Mouse (Mus musculus): Measurements from ENCODE around the gene Negr1. TPM values are rescaled to one million over a fixed set of nuclear protein-coding genes. Genes with fewer than 3 reads are reported as not detected.

Negr1 gene
- polyA plus RNA-seq, 1 experiment from 2014 or later = 2.0 TPM

GRCm38 (mm10) chr3:157090051-157090450 lies 528.5 kb downstream of the Negr1 start:
- Histone ChIP-seq H3K27ac (no peak overlapping the region), H3K4me1 (no peaks in the 10 kb centered on the region), H3K27me3 (ENCODE audit: insufficient read depth, poor library complexity, severe bottlenecking) (no peaks in the 10 kb centered on the region), H3K36me3 (no peaks in the 10 kb centered on the region), H3K9me3 (no peaks in the 10 kb centered on the region), H3K4me3 (no peak overlapping the region)
- DNase-seq (ENCODE audit: low spot score) = no peak
- WGBS = 53% methylated on average over 4 of the region's 4 CpGs

GRCm38 (mm10) chr3:157096284-157096683 lies 534.7 kb downstream of the Negr1 start:
- Histone ChIP-seq H3K9me3 (no peaks in the 10 kb centered on the region), H3K4me3 (no peak overlapping the region), H3K4me1 (no peaks in the 10 kb centered on the region), H3K27ac (no peak overlapping the region), H3K36me3 (no peaks in the 10 kb centered on the region), H3K27me3 (ENCODE audit: insufficient read depth, poor library complexity, severe bottlenecking) (no peaks in the 10 kb centered on the region)
- 90% methylated on average over 1 of the region's 1 CpGs for WGBS
- no peak for DNase-seq (ENCODE audit: low spot score)

- no peaks in the 10 kb centered on the region for H3K36me3 ChIP-seq
- no peaks in the 10 kb centered on the region for H3K9me3 ChIP-seq
- H3K27ac ChIP-seq = no peak overlapping the region
- no peaks in the 10 kb centered on the region for H3K27me3 ChIP-seq (ENCODE audit: insufficient read depth, poor library complexity, severe bottlenecking)
- H3K4me1 ChIP-seq = no peaks in the 10 kb centered on the region
- no peak overlapping the region for H3K4me3 ChIP-seq
- no peak for DNase-seq (ENCODE audit: low spot score)
Observed at GRCm38 (mm10) chr3:157097514-157097913, 535.9 kb downstream of the Negr1 start.

GRCm38 (mm10) chr3:157098417-157098816 lies 536.8 kb downstream of the Negr1 start:
- Histone ChIP-seq H3K27ac (no peak overlapping the region), H3K27me3 (ENCODE audit: insufficient read depth, poor library complexity, severe bottlenecking) (no peaks in the 10 kb centered on the region), H3K4me3 (no peak overlapping the region), H3K4me1 (no peaks in the 10 kb centered on the region), H3K9me3 (no peaks in the 10 kb centered on the region), H3K36me3 (no peaks in the 10 kb centered on the region)
- no peak for DNase-seq (ENCODE audit: low spot score)
- 84% methylated on average over 6 of the region's 6 CpGs for WGBS

- Histone ChIP-seq H3K27ac (no peak overlapping the region), H3K4me3 (no peak overlapping the region), H3K4me1 (0 out of 2 replicates have a peak, but pooled peaks cover 3% of the 10 kb centered on the region), H3K36me3 (no peaks in the 10 kb centered on the region; the same call in 1 of the 2 replicates), H3K9me3 (no peaks in the 10 kb centered on the region), H3K27me3 (ENCODE audit: insufficient read depth, poor library complexity, severe bottlenecking) (no peaks in the 10 kb centered on the region)
- WGBS = 71% methylated on average over 3 of the region's 3 CpGs
- no peak for DNase-seq (ENCODE audit: low spot score)
Observed at GRCm38 (mm10) chr3:157104866-157105579, 543.4 kb downstream of the Negr1 start.

GRCm38 (mm10) chr3:157105580-157106264 lies 544.1 kb downstream of the Negr1 start:
- Histone ChIP-seq H3K4me3 (no peak overlapping the region), H3K4me1 (0 out of 2 replicates have a peak, but pooled peaks cover 3% of the 10 kb centered on the region), H3K27ac (no peak overlapping the region), H3K27me3 (ENCODE audit: insufficient read depth, poor library complexity, severe bottlenecking) (no peaks in the 10 kb centered on the region), H3K36me3 (no peaks in the 10 kb centered on the region; the same call in 1 of the 2 replicates), H3K9me3 (no peaks in the 10 kb centered on the region)
- DNase-seq (ENCODE audit: low spot score) = no peak
- WGBS = 59% methylated on average over 6 of the region's 6 CpGs

- 86% methylated on average over 2 of the region's 2 CpGs for WGBS
Observed at GRCm38 (mm10) chr3:157108156-157108555, 546.6 kb downstream of the Negr1 start.

GRCm38 (mm10) chr3:157109308-157109707 lies 547.7 kb downstream of the Negr1 start:
- no peaks in the 10 kb centered on the region for H3K27me3 ChIP-seq (ENCODE audit: insufficient read depth, poor library complexity, severe bottlenecking)
- no peaks in the 10 kb centered on the region for H3K9me3 ChIP-seq
- peak; percentile 96 for DNase-seq (ENCODE audit: low spot score)
- 0 out of 2 replicates have a peak, but pooled peaks cover 10% of the 10 kb centered on the region for H3K4me1 ChIP-seq
- H3K27ac ChIP-seq = no peak overlapping the region
- no peaks in the 10 kb centered on the region; the same call in 1 of the 2 replicates for H3K36me3 ChIP-seq
- H3K4me3 ChIP-seq = no peak overlapping the region

More at GRCm38 (mm10) chr3:157108156-157108555, 546.6 kb downstream of the Negr1 start:
- Histone ChIP-seq H3K27me3 (ENCODE audit: insufficient read depth, poor library complexity, severe bottlenecking) (no peaks in the 10 kb centered on the region), H3K9me3 (no peaks in the 10 kb centered on the region), H3K36me3 (no peaks in the 10 kb centered on the region; the same call in 1 of the 2 replicates), H3K4me3 (no peak overlapping the region), H3K27ac (no peak overlapping the region), H3K4me1 (0 out of 2 replicates have a peak, but pooled peaks cover 3% of the 10 kb centered on the region)
- DNase-seq (ENCODE audit: low spot score) = no peak

GRCm38 (mm10) chr3:157115105-157115760 lies 553.6 kb downstream of the Negr1 start:
- Histone ChIP-seq H3K27me3 (ENCODE audit: insufficient read depth, poor library complexity, severe bottlenecking) (no peaks in the 10 kb centered on the region), H3K9me3 (no peaks in the 10 kb centered on the region), H3K4me1 (peaks cover 24% of the 10 kb centered on the region), H3K27ac (peak overlapping the region; percentile 72; the same call in 1 of the 2 replicates), H3K36me3 (no peaks in the 10 kb centered on the region), H3K4me3 (no peak overlapping the region)
- DNase-seq (ENCODE audit: low spot score) = no peak
- WGBS = 23% methylated on average over 5 of the region's 5 CpGs

GRCm38 (mm10) chr3:157116024-157116423 lies 554.4 kb downstream of the Negr1 start:
- 93% methylated on average over 1 of the region's 1 CpGs for WGBS
- H3K4me1 ChIP-seq = peaks cover 24% of the 10 kb centered on the region
- H3K9me3 ChIP-seq = no peaks in the 10 kb centered on the region
- no peak overlapping the region for H3K27ac ChIP-seq
- no peak overlapping the region for H3K4me3 ChIP-seq
- no peak for DNase-seq (ENCODE audit: low spot score)
- H3K27me3 ChIP-seq (ENCODE audit: insufficient read depth, poor library complexity, severe bottlenecking) = no peaks in the 10 kb centered on the region
- no peaks in the 10 kb centered on the region for H3K36me3 ChIP-seq

- no peak overlapping the region for H3K27ac ChIP-seq
- no peaks in the 10 kb centered on the region for H3K36me3 ChIP-seq
- H3K4me1 ChIP-seq = peaks cover 10% of the 10 kb centered on the region
- H3K4me3 ChIP-seq = no peak overlapping the region
- DNase-seq (ENCODE audit: low spot score) = no peak
- no peaks in the 10 kb centered on the region for H3K27me3 ChIP-seq (ENCODE audit: insufficient read depth, poor library complexity, severe bottlenecking)
- WGBS = 43% methylated on average over 2 of the region's 2 CpGs
- no peaks in the 10 kb centered on the region for H3K9me3 ChIP-seq
Observed at GRCm38 (mm10) chr3:157119916-157120315, 558.3 kb downstream of the Negr1 start.

- Histone ChIP-seq H3K36me3 (no peaks in the 10 kb centered on the region), H3K4me1 (no peaks in the 10 kb centered on the region), H3K4me3 (no peak overlapping the region), H3K27ac (no peak overlapping the region), H3K27me3 (ENCODE audit: insufficient read depth, poor library complexity, severe bottlenecking) (no peaks in the 10 kb centered on the region), H3K9me3 (no peaks in the 10 kb centered on the region)
- WGBS = 89% methylated on average over 14 of the region's 14 CpGs
- no peak for DNase-seq (ENCODE audit: low spot score)
Observed at GRCm38 (mm10) chr3:157146124-157146855, 584.7 kb downstream of the Negr1 start.

Measured in heart, embryonic 10.5 days (tissue).